In the genomic region with DNA sequence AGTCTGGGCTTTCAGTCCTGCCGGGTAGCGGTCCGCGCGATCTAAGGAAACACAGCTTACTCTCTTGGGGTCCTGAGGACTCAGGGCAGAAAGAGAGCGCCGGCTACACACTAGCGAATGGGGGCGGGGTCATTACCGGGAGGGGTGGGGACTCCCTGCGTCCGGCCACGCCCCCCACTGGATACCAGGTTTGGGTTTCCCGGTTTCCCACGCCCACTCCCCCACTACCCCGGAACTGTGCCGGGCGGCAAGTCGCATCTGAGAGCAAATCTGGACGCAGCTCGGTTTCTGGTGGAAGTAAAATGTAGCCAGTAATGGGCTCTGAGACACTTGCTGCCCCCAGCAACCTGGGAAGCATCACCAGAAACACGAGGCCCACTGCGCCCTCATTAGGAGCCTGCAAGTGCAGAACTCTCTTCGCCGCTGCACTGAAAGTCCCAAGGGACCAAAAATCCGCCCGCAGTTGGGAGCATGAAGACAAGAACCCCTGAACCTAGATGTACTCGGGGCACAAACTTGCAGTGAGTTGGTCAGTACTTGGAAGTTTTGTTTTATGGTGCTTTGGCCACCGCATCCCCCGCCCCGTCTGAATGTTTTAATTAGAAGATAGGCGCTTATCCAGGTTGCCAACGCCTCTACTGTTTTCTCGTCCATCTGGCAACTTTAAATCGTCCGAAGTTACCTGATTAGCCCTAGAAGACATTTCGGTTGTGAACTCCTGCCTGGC, we compare ENCODE assay signal across 8 mouse cellular contexts. TPM values are rescaled to one million over a fixed set of nuclear protein-coding genes. Genes with fewer than 3 reads are reported as not detected.
A peak's percentile ranks its signal among the peaks of the same experiment; 100 is the strongest.
DNase-seq lines count a peak whose midpoint lies in the region; ATAC-seq lines count a peak whose summit lies in the region.

Gene Kdr, minus strand, starts transcription at position 85 of the 727 bp plus-strand sequence.

- H3K9ac ChIP-seq in forebrain, embryonic 12.5 days, result peak within 1 kb of the TSS; percentile 56
- peak within 1 kb of the TSS; percentile 51 for H3K9ac ChIP-seq in neural tube, embryonic 14.5 days (replicated peaks; ENCODE audit: low read depth, low read length)

- intact Hi-C loops in heart, postnatal 10 days (cut with DNase I), result loop anchor here (2.0 kb wide), 2 partner anchors 36 to 136 kb away; no protein-coding TSS in a partner anchor

- WGBS in forebrain, embryonic 12.5 days, result 1% methylated on average over 37 of the region's 37 CpGs
- under 1% methylated on average over 37 of the region's 37 CpGs for WGBS in neural tube, embryonic 14.5 days

- H3K27me3 ChIP-seq in forebrain, embryonic 12.5 days, result peaks cover 84% of the 10 kb centered on the region
- H3K27me3 ChIP-seq in neural tube, embryonic 14.5 days (ENCODE audit: control insufficient read depth, insufficient read depth, low read length), result peaks cover 24% of the 10 kb centered on the region

- H3K4me3 ChIP-seq in forebrain, embryonic 12.5 days (replicated peaks), result peak within 1 kb of the TSS; percentile 53
- peak within 1 kb of the TSS; percentile 64 for H3K4me3 ChIP-seq in neural tube, embryonic 14.5 days (ENCODE audit: low read depth, low read length)

- peaks cover 20% of the 10 kb centered on the region for H3K4me1 ChIP-seq in forebrain, embryonic 12.5 days
- H3K4me1 ChIP-seq in neural tube, embryonic 14.5 days (ENCODE audit: control insufficient read depth, insufficient read depth, low read length), result peaks cover 9% of the 10 kb centered on the region

- ATAC-seq in frontal cortex, adult (ENCODE audit: low TSS enrichment), result peak; percentile 51; the same call in 1 of the 2 replicates
- ATAC-seq in forebrain, embryonic 12.5 days (ENCODE audit: low FRiP score), result peak; percentile 87
- peak; percentile 86 for ATAC-seq in neural tube, embryonic 14.5 days (ENCODE audit: low read depth)

- no peaks in the 10 kb centered on the region for H3K36me3 ChIP-seq in forebrain, embryonic 12.5 days (replicated peaks)
- no peaks in the 10 kb centered on the region for H3K36me3 ChIP-seq in neural tube, embryonic 14.5 days (ENCODE audit: control insufficient read depth, insufficient read depth, low read length)

- no peak for DNase-seq in frontal cortex, postnatal 25 days (ENCODE audit: low spot score in 2 of 2)
- DNase-seq in heart, postnatal 10 days, result peak; percentile 79 to 80
- peak; percentile 88 for DNase-seq in kidney, postnatal 14 days
- peak; percentile 76 to 81 for DNase-seq in lung, adult 18-20 months
- DNase-seq in thymus, postnatal 10 days (ENCODE audit: low spot score in 2 of 2), result peak; percentile 6 to 51

- peak within 1 kb of the TSS; percentile 94 for H3K4me2 ChIP-seq in forebrain, embryonic 12.5 days
- H3K4me2 ChIP-seq in neural tube, embryonic 14.5 days (ENCODE audit: low read depth, low read length), result peak within 1 kb of the TSS; percentile 99

- H3K9me3 ChIP-seq in forebrain, embryonic 12.5 days, result no peaks in the 10 kb centered on the region
- H3K9me3 ChIP-seq in neural tube, embryonic 14.5 days (ENCODE audit: control insufficient read depth, low read length), result no peaks in the 10 kb centered on the region

- no peak within 1 kb of the TSS for H3K27ac ChIP-seq in forebrain, embryonic 12.5 days
- H3K27ac ChIP-seq in neural tube, embryonic 14.5 days (ENCODE audit: low read depth, low read length), result peak within 1 kb of the TSS; percentile 22; the same call in 1 of the 2 replicates

RNA-seq across cellular contexts. Expression of gene Kdr, which starts in this region (rescaled TPM):
- polyA plus RNA-seq in forebrain, embryonic 12.5 days (2016; fragmentation: Nextera tagmentation; extraction: Ambion mirVana), result 24.4 and 25.9 TPM in 2 replicates
- 100 to 1,000 TPM; 124 to 160 TPM for total RNA-seq in heart, postnatal 10 days (2021)
- 12.0 and 28.5 TPM in 2 replicates for polyA plus RNA-seq in neural tube, embryonic 14.5 days (2014; fragmentation: Nextera tagmentation; extraction: Ambion mirVana)

Comparison
In these comparisons a context has a peak if more than half of its experiments do, and no peak if none do; other contexts are left out.
1. DNase-seq: peak in heart, postnatal 10 days (2 of 2), kidney, postnatal 14 days (single experiment), lung, adult 18-20 months (2 of 2) and thymus, postnatal 10 days (2 of 2); none in frontal cortex, postnatal 25 days (0 of 2).
2. Peak in every context shown above with its lines, with median percentiles within 50 percentile points of each other: ATAC-seq.